Mouse (Mus musculus) neural tube, embryonic 15.5 days (tissue): ENCODE measurements around the gene Zfr2. TPM values are rescaled to one million over a fixed set of nuclear protein-coding genes. Genes with fewer than 3 reads are reported as not detected.
"Not testable (repeated sequence)": the region's sequence is repeated elsewhere in the genome, so short reads cannot be mapped to it uniquely, and the experiment has no call there.

ENCODE experiments used
- ATAC-seq: fragments of 200-750 bp; cut with Nextera tagmentation; 2 replicates; pipeline ENCODE4 v1.8.0; 2017; ENCODE audit warnings: mild to moderate bottlenecking, moderate TSS enrichment, moderate library complexity; ENCODE audit not compliant: low FRiP score
- H3K27ac ChIP-seq: fragments of 300-500 bp; sonication (generic); replicated peaks from 2 replicates; pipeline ENCODE4 v1.5.1; 2015; ENCODE audit warnings: mild to moderate bottlenecking, inconsistent platforms
- H3K27me3 ChIP-seq: fragments of 300-500 bp; sonication (generic); replicated peaks from 2 replicates; pipeline ENCODE4 v1.6.1; 2015; ENCODE audit warnings: inconsistent platforms
- H3K36me3 ChIP-seq: fragments of 300-500 bp; sonication (generic); 2 replicates; pipeline ENCODE4 v1.6.1; 2015; ENCODE audit warnings: inconsistent platforms
- H3K4me1 ChIP-seq: fragments of 300-500 bp; sonication (generic); 2 replicates; pipeline ENCODE4 v1.6.1; 2015; ENCODE audit warnings: inconsistent platforms
- H3K4me2 ChIP-seq: fragments of 300-500 bp; sonication (generic); 2 replicates; pipeline ENCODE4 v1.6.1; 2015; ENCODE audit warnings: inconsistent platforms, mild to moderate bottlenecking, moderate library complexity
- H3K4me3 ChIP-seq: fragments of 300-500 bp; sonication (generic); replicated peaks from 2 replicates; pipeline ENCODE4 v1.5.1; 2015; ENCODE audit warnings: mild to moderate bottlenecking, inconsistent platforms
- H3K9ac ChIP-seq: fragments of 300-500 bp; sonication (generic); replicated peaks from 2 replicates; pipeline ENCODE4 v1.6.1; 2015; ENCODE audit warnings: mild to moderate bottlenecking, inconsistent platforms
- H3K9me3 ChIP-seq: fragments of 300-500 bp; sonication (generic); replicated peaks from 2 replicates; pipeline ENCODE4 v1.6.1; 2016; ENCODE audit warnings: inconsistent platforms
- WGBS: fragments of 180-500 bp; shearing (Covaris S2); methylation state at CpG from one replicate; pipeline ENCODE4 v1.1.7; 2015; ENCODE audit warnings: mixed read lengths; 5-methylcytosine and 5-hydroxymethylcytosine counted together
- polyA plus RNA-seq: library from polyadenylated mRNA; unstranded; fragments of >200 nt; fragmentation: Nextera tagmentation; extraction: Ambion mirVana; gene quantifications from 2 replicates; pipeline ENCODE4 v1.2.1, GENCODE M21; 2015

The Zfr2 gene
- polyA plus RNA-seq, 1 experiment from 2014 or later, result 31.9 TPM

DNA sequence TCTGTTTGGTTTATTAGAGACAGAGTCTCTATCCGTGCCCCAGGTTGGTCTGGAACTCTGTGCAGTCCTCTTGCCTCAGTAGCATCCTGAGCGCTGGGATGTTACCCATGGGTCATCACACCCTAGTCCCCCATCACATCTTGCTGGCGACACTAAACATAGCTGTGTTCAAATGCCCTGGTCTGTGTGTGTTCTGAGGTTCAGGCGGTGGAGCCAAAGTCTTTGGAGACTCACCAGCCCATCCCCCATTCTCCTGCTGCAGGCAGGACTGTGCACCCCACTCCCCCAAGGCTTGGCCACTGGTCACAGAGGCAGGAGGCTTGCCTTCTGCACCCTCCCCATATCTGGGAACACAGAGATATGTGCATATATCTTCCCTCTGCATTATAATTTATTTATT lies 28.8 kb upstream of the Zfr2 start:
- H3K9ac ChIP-seq, result no peak overlapping the region
- no peak overlapping the region for H3K4me2 ChIP-seq
- peaks cover 26% of the 10 kb centered on the region for H3K36me3 ChIP-seq
- H3K27ac ChIP-seq, result no peak overlapping the region; the same call in 1 of the 2 replicates
- no peak for ATAC-seq
- no peaks in the 10 kb centered on the region; the same call in 1 of the 2 replicates for H3K27me3 ChIP-seq
- H3K4me1 ChIP-seq, result no peaks in the 10 kb centered on the region; the same call in 1 of the 2 replicates
- H3K4me3 ChIP-seq, result no peak overlapping the region
- 71% methylated on average over 4 of the region's 4 CpGs for WGBS
- H3K9me3 ChIP-seq, result no peaks in the 10 kb centered on the region

DNA sequence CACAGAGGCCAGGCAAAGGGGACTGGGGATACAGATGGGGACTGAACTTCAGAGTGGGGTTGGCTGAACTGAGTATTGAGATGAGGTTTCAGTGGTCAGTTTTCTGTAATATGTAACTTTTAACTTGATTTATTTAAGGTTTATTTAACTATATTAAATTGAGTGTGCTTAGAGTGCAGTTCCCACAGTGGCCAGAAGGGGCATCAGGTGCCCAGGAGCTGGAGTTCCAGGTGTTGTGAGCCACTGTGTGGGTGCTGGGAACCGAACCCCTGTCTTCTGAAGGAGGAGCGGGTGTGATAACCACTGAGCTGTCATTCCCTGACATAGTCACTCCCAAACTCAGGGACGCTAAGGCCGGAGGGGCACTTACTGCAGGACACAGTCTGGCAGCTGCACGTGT lies 22.8 kb upstream of the Zfr2 start:
- no peak overlapping the region for H3K9ac ChIP-seq
- H3K27ac ChIP-seq, result no peak overlapping the region
- ATAC-seq, result no peak
- H3K4me3 ChIP-seq, result no peak overlapping the region
- H3K4me2 ChIP-seq, result no peak overlapping the region
- H3K4me1 ChIP-seq, result no peaks in the 10 kb centered on the region
- H3K36me3 ChIP-seq, result peaks cover 85% of the 10 kb centered on the region
- H3K27me3 ChIP-seq, result no peaks in the 10 kb centered on the region
- WGBS, result 98% methylated on average over 5 of the region's 5 CpGs
- H3K9me3 ChIP-seq, result no peaks in the 10 kb centered on the region

DNA sequence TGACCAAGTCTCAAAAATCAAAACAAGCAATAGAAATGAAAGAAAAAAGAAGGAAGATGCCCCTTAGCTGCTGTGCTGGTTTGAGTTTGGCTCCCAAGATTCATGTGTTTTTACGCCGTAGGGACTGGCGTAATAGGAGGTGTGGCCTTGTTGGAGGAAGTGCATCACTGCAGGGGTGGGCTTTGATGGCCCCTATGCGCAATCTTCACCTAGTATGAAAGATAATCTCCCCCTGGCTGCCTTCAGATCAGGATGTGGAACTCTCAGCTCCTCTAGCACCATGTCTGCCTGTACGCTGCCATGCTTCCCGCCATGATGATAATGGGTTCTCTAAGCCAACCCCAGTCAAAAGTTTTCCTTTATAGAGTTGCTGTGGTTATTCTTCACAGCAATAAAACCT lies 16.7 kb upstream of the Zfr2 start:
- Histone ChIP-seq H3K36me3 (peaks cover 88% of the 10 kb centered on the region), H3K9ac (no peak overlapping the region), H3K9me3 (no peaks in the 10 kb centered on the region), H3K4me1 (no peaks in the 10 kb centered on the region), H3K27ac (no peak overlapping the region), H3K4me2 (no peak overlapping the region), H3K27me3 (no peaks in the 10 kb centered on the region), H3K4me3 (no peak overlapping the region)
- ATAC-seq, result no peak
- WGBS, result 84% methylated on average over 6 of the region's 6 CpGs

DNA sequence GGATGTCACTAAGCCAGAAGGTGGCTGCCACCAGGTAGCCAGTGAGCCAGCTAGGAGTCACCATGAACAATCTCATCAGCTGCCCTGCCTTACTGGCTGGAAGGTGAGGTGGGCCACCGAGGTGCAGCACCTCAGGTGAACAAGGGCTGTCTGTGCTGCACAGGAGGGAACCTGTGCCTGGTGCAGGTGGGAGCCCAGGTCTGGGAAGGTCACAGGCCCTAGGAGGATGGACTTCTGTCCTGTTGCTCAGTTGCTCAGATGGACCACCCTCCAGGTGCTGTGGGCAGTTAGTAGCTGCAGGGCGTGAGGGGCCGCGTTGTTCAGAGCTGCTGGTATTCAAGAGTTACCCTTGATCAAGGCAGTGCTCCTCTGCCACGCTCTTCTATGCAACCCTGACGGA lies 16.1 kb upstream of the Zfr2 start:
- Histone ChIP-seq H3K27me3 (no peaks in the 10 kb centered on the region), H3K4me3 (no peak overlapping the region), H3K9ac (no peak overlapping the region), H3K36me3 (peaks cover 88% of the 10 kb centered on the region), H3K4me1 (no peaks in the 10 kb centered on the region), H3K27ac (no peak overlapping the region), H3K4me2 (no peak overlapping the region), H3K9me3 (no peaks in the 10 kb centered on the region)
- 92% methylated on average over 6 of the region's 6 CpGs for WGBS
- ATAC-seq, result no peak

DNA sequence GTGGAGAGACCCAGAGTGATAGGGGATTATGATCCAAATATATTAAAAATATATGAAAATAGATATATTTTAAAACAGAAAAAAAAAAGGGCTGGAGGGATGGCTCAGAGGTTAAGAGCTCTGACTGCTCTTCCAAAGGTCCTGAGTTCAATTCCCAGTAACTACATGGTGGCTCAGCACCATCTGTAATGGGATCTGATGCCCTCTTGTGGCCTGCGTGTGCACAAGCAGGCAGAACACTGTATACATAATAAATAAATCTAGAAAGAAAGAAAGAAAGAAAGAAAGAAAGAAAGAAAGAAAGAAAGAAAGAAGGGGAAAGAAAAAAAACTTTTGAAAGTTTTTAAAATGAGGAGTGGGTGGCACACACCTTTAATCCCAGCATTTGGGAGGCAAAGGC lies 15.7 kb upstream of the Zfr2 start:
- not testable (repeated sequence) for H3K4me2 ChIP-seq, H3K4me1 ChIP-seq, H3K27me3 ChIP-seq, H3K9me3 ChIP-seq, H3K9ac ChIP-seq, H3K4me3 ChIP-seq, H3K27ac ChIP-seq, ATAC-seq
- peaks cover 86% of the 10 kb centered on the region for H3K36me3 ChIP-seq
- 23% methylated on average over 1 of the region's 1 CpGs for WGBS

DNA sequence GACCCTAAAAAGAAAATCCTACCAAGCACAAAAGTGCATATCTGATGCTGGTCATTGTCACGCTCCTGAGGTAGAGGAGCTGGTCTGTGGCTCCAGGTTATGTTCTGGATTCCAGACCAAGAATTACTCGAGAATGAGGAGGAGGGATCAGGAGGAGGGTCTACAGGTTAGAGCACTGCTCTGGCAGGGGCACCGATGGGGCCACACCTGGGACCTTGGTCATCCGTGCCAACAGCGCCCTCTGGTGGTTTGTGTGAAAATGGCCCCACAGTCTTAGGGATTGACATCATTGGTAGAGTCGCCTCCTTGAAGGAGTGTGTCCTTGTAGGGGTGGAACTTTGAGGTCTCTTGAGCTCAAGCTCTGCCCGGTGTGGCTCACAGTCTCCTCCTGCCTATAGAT lies 15.0 kb upstream of the Zfr2 start:
- 0 out of 2 replicates have a peak, but pooled peaks have one; percentile 35 for ATAC-seq

DNA sequence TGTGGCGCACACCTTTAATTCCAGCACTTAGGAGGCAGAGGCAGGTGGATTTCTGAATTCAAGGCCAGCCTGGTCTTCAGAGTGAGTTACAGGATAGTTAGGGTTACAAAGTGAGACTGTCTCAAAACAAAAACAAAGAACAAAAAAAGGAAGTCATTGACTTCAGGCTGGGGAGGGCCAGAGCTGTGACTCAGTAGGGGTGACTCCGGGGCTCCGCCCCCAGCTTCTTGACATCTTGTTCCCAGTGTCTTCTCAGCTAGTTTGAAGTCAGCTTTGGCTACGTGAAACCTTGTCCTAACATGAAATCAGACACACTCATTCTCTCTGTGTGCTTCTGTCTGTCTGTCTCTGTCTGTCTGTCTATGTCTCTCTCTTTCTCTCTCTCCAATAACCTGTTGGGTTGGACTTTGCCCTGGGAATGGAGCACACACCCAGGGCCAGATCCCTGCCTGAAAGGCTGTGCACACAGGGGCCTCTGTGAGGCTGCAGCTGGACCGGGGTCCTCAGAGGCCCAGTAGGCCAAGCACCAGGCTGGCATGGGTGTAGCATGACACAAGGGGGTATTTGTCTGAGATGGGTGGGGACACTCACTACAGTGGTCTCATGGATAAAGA lies 11.4 kb upstream of the Zfr2 start:
- ATAC-seq, result no peak
- no peak overlapping the region for H3K27ac ChIP-seq
- peaks cover 5% of the 10 kb centered on the region; the same call in 1 of the 2 replicates for H3K4me1 ChIP-seq
- no peak overlapping the region for H3K4me3 ChIP-seq
- H3K27me3 ChIP-seq, result no peaks in the 10 kb centered on the region
- H3K9me3 ChIP-seq, result no peaks in the 10 kb centered on the region
- no peak overlapping the region for H3K4me2 ChIP-seq
- H3K36me3 ChIP-seq, result peaks cover 65% of the 10 kb centered on the region
- no peak overlapping the region for H3K9ac ChIP-seq
- 90% methylated on average over 5 of the region's 5 CpGs for WGBS

More for the DNA sequence above, 15.0 kb upstream of the Zfr2 start:
- 39% methylated on average over 7 of the region's 7 CpGs for WGBS
- Histone ChIP-seq H3K4me2 (no peak overlapping the region), H3K27ac (no peak overlapping the region), H3K4me3 (no peak overlapping the region), H3K4me1 (no peaks in the 10 kb centered on the region; the same call in 1 of the 2 replicates), H3K27me3 (no peaks in the 10 kb centered on the region), H3K9me3 (no peaks in the 10 kb centered on the region), H3K9ac (no peak overlapping the region), H3K36me3 (peaks cover 83% of the 10 kb centered on the region)

DNA sequence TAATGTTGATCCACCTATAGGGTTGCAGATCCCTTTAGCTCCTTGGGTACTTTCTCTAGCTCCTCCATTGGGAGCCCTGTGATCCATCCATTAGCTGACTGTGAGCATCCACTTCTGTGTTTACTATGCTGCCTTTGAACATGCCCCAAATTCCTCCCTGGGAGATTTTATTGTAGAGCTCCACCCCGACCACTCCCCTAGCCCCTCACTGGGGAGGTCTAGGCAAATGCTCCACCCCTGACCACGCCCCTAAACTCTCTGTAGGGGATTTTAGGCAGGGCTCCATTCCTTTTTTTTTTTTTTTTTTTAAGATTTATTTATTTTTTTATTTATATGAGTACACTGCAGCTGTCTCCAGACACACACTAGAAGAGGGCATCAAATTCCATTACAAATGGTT lies 9.2 kb upstream of the Zfr2 start:
- 51% methylated on average over 2 of the region's 2 CpGs for WGBS

DNA sequence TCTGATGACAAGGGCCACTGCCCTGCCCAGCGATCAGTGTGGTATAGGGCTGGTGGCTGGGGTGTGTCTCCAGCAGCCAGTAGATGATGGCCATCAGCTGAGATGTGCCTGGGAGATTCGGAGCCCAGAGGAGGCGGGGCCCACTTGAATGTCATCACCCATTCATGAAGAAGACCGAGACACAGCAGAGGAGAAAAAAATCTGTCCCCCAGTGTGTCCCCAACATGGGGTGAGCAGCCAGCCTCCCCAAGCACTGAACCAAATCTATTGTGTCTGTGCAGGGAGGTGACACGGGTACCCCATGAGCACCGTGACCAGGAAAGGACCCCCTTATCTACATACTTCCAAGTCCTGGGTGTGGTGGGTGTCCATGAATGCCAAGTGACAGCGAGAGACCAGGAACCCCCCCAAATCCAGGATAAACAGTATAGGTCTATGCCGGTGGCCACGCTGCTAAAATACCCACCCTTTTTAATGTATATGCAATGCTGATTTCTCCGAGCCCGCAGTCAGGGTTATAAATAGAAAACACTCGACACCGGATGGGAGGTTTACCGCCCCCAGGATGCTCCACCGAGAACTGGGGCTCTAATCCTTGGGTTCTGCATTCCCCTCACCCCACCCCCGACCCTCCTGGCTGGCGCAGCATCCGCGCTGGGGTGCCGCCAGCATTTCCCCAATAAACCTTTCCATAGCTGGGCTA lies 3.1 kb upstream of the Zfr2 start:
- peak overlapping the region; percentile 85 for H3K9ac ChIP-seq
- no peaks in the 10 kb centered on the region for H3K27me3 ChIP-seq
- no peaks in the 10 kb centered on the region for H3K9me3 ChIP-seq
- peak overlapping the region; percentile 80 for H3K4me2 ChIP-seq
- H3K36me3 ChIP-seq, result peaks cover 4% of the 10 kb centered on the region
- peak; percentile 14; the same call in 1 of the 2 replicates for ATAC-seq
- H3K27ac ChIP-seq, result peak overlapping the region; percentile 94
- peak overlapping the region; percentile 73 for H3K4me3 ChIP-seq
- H3K4me1 ChIP-seq, result peaks cover 58% of the 10 kb centered on the region
- 5% methylated on average over 20 of the region's 20 CpGs for WGBS

More for the DNA sequence above, 9.2 kb upstream of the Zfr2 start:
- H3K4me1 ChIP-seq, result peaks cover 19% of the 10 kb centered on the region
- H3K27me3 ChIP-seq, H3K9ac ChIP-seq, H3K4me3 ChIP-seq, ATAC-seq, H3K27ac ChIP-seq, H3K4me2 ChIP-seq, H3K9me3 ChIP-seq: not testable (repeated sequence)
- H3K36me3 ChIP-seq, result peaks cover 50% of the 10 kb centered on the region

DNA sequence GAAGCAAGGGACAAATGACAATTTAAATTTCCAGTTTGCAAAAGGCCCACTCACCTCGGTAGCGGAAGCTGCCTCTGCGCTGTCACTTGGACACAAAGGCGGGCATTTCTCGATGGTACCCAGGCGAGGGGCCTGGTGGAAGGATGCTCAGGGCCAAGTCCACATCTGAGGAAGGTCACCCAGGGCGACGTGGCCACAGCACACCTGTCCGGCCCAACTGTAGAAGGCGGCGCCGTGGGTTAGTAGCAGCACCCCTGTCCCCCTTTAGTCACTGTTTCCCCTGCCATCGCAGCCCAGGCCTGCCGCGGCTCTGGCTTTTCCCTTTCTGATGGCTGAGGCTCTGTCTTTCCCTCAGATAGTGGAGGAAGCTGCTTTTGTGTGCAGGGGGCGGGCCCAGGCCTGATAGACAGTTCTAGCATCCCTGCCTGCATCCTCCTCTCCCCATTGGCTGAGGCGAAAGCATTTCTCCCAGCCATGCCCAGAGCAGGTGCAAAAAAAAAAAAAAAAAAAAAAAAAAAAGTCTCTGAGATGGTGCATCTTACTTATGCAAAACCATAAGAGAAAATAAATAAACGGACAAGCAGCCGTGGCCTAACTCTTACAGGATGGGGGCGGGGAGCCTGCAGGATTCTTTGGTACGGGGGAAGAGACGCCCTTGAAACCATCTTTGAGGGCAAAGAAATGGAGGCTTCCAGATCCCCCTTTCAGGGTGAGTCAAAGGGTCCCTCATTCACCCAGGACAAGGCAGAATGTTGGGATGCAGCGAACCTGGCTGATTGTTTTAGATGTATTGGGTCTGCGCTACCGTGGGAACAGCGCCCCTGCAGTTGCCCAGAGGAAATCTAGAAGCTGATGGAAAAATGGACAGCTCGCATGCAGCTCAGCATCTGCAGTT lies 2.3 kb upstream of the Zfr2 start, which contains the start of gene Atcay:
TSS of gene Atcay (minus strand) at position 396 of the 895 bp plus-strand sequence.
- ATAC-seq, result peak; percentile 90
- WGBS, result 4% methylated on average over 27 of the region's 27 CpGs
- peak within 1 kb of the TSS; percentile 73 for H3K4me3 ChIP-seq
- peak within 1 kb of the TSS; percentile 80 for H3K4me2 ChIP-seq
- H3K9me3 ChIP-seq, result no peaks in the 10 kb centered on the region
- no peaks in the 10 kb centered on the region for H3K27me3 ChIP-seq
- peaks cover 58% of the 10 kb centered on the region for H3K4me1 ChIP-seq
- H3K27ac ChIP-seq, result peak within 1 kb of the TSS; percentile 94
- H3K36me3 ChIP-seq, result peaks cover 3% of the 10 kb centered on the region; the same call in 1 of the 2 replicates
- peak within 1 kb of the TSS; percentile 85 for H3K9ac ChIP-seq

DNA sequence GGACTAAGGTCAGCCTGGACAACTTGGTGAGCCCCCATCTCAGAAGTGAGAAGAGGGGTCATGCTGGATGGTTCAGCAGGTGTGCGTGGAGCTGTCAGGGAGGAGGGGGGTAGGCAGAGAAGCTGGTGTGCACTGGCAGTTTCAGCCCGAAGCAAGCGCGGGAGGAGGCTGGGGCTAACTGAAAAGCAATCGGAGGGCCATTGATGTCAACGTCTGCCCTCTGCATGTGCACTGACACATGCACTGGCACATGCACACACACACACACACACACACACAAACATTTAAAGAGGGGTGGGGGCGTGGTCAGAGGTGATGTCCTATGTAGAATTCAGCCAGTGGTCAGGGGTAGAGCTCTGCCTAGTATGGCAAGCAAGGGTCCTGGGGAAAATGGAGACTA lies 1.5 kb upstream of the Zfr2 start:
- Histone ChIP-seq H3K36me3 (no peaks in the 10 kb centered on the region), H3K27me3 (no peaks in the 10 kb centered on the region), H3K4me2 (peak overlapping the region; percentile 80), H3K9me3 (no peaks in the 10 kb centered on the region), H3K4me1 (peaks cover 54% of the 10 kb centered on the region), H3K27ac (peak overlapping the region; percentile 94), H3K4me3 (peak overlapping the region; percentile 73), H3K9ac (peak overlapping the region; percentile 21; the same call in 1 of the 2 replicates)
- 50% methylated on average over 7 of the region's 7 CpGs for WGBS
- peak; percentile 1; the same call in 1 of the 2 replicates for ATAC-seq
